Mouse (Mus musculus) ES-Bruce4 (cell line): ENCODE results near the gene Fopnl.

Source experiments
- EP300 ChIP-seq: IDR thresholded peaks from 2 replicates; pipeline ENCODE4 v1.6.1; 2011; ENCODE audit warnings: low read depth, low read length; ENCODE audit not compliant: insufficient read depth
- POLR2A ChIP-seq: IDR thresholded peaks from one replicate; pipeline ENCODE4 v1.8.1; 2011; ENCODE audit warnings: low read length; ENCODE audit not compliant: insufficient read depth

- TF ChIP-seq EP300: no peak
- TF ChIP-seq POLR2A: no peak
Observed at GRCm38 (mm10) chr16:14311371-14311770, 5.8 kb downstream of the Fopnl start.
